Mouse (Mus musculus) midbrain, embryonic 10.5 days (tissue): ENCODE data around the gene Tceal6. TPM values are rescaled to one million over a fixed set of nuclear protein-coding genes. Genes with fewer than 3 reads are reported as not detected.
"Not testable (repeated sequence)": the region's sequence is repeated elsewhere in the genome, so short reads cannot be mapped to it uniquely, and the experiment has no call there.

Experiments
- DNase-seq: peaks from one replicate; pipeline ENCODE4 v3.0.0-alpha.2; 2017; ENCODE audit warnings: low spot score
- H3K27ac ChIP-seq: fragments of 300-500 bp; sonication (generic); replicated peaks from 2 replicates; pipeline ENCODE4 v1.5.1; 2016; ENCODE audit warnings: mild to moderate bottlenecking
- H3K27me3 ChIP-seq: fragments of 300-500 bp; sonication (generic); 2 replicates; pipeline ENCODE4 v1.6.1; 2016; ENCODE audit warnings: low read depth, mild to moderate bottlenecking; ENCODE audit not compliant: poor library complexity, severe bottlenecking
- H3K36me3 ChIP-seq: fragments of 300-500 bp; sonication (generic); 2 replicates; pipeline ENCODE4 v1.6.1; 2016; ENCODE audit warnings: mild to moderate bottlenecking, moderate library complexity
- H3K4me1 ChIP-seq: fragments of 300-500 bp; sonication (generic); 2 replicates; pipeline ENCODE4 v1.6.1; 2016
- H3K4me3 ChIP-seq: fragments of 300-500 bp; sonication (generic); 2 replicates; pipeline ENCODE4 v1.5.1; 2016; ENCODE audit warnings: mild to moderate bottlenecking, moderate library complexity
- H3K9me3 ChIP-seq: fragments of 300-500 bp; sonication (generic); replicated peaks from 2 replicates; pipeline ENCODE4 v1.6.1; 2016; ENCODE audit warnings: mild to moderate bottlenecking
- WGBS: fragments of 180-500 bp; shearing (Covaris S2); methylation state at CpG from one replicate; pipeline ENCODE4 v1.1.7; 2016; 5-methylcytosine and 5-hydroxymethylcytosine counted together
- polyA plus RNA-seq: library from polyadenylated mRNA; unstranded; fragments of >200 nt; fragmentation: Nextera tagmentation; extraction: Ambion mirVana; gene quantifications from 2 replicates; pipeline ENCODE4 v1.2.1, GENCODE M21; 2016

The Tceal6 gene
- polyA plus RNA-seq = 1.5 and 2.4 TPM in 2 replicates

DNA sequence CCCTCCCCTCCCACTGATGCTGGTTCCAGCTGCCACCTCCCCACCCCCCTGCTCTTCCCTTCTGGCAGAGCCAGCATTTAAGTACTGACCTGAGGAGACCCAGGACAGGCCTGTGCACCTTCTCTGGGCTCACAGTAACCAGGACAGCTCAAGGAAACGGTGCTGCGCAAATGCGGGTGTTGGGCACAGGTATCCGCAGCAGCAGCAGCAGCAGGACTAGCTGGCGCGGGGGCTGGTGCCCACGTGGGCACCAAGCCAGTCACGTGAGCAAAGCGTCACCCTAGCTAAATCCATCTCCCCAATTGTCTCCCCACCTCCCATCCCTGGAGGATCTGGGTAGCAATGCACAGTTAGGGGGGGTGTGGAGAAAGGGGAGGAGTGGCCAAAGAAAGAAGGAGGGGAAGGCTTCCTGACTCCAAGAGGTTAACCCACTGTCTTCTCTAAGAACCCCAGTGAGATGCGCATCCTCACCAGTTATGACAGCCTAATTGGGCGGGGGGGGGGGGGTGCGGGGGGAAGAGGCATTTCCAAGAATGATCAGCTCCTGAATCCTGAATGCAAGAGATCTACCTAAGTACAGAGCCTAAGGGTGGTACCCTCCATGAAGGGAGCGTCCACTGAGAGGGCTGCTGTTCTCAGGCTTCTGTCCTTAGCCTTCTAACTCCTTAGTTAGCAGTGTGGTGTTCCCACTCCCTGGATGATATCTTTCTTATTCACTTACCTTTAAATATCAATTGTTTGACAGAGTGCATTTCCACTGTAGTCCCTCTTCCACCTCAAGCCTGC lies at the start of gene Tceal6:
Tceal6 (minus strand) TSS at position 252 of the 786 bp plus-strand sequence.
- peaks cover 44% of the 10 kb centered on the region for H3K27me3 ChIP-seq
- peak; percentile 12 for DNase-seq
- H3K9me3 ChIP-seq = no peaks in the 10 kb centered on the region
- 23% methylated on average over 12 of the region's 13 CpGs for WGBS
- H3K4me3 ChIP-seq = peak within 1 kb of the TSS; percentile 54
- H3K36me3 ChIP-seq = no peaks in the 10 kb centered on the region
- H3K4me1 ChIP-seq = no peaks in the 10 kb centered on the region
- no peak within 1 kb of the TSS for H3K27ac ChIP-seq

DNA sequence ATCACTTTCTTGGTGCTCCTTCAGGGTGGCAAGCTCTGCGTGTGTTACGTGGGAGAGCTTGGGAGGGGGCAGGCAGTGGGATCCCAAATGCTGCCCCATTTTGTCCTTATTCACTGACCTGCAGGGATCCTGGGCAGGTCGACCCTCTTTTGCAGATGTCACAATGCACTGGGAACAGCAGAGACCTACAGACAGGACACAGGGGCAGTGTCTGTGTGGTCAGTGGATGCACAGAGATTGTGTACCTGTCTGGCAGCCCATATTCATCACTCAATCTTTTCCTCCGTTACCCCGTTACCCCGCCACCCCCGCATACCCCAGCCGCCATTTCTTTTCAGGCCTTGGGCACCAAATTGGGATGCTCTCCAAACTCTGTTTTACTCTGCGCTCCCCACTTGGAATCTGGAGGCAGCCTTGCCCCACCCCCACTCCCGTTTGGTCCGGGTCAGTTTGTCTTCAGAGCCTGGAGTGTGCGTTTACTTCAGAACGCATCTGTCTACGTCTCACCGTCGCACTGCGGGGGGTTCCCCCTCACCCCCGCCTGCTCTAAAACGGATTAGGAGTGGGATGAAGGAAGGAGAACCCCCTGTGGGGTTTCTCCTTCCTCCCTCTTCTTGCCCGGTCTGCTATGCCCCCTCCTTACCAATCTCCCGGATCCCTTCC lies 583 bp downstream of the Tceal6 start:
- WGBS = 26% methylated on average over 21 of the region's 21 CpGs
- peaks cover 52% of the 10 kb centered on the region for H3K27me3 ChIP-seq
- H3K4me3 ChIP-seq = peak overlapping the region; percentile 54
- not testable (repeated sequence) for H3K9me3 ChIP-seq, H3K36me3 ChIP-seq, H3K4me1 ChIP-seq, H3K27ac ChIP-seq
- DNase-seq = peak; percentile 11

DNA sequence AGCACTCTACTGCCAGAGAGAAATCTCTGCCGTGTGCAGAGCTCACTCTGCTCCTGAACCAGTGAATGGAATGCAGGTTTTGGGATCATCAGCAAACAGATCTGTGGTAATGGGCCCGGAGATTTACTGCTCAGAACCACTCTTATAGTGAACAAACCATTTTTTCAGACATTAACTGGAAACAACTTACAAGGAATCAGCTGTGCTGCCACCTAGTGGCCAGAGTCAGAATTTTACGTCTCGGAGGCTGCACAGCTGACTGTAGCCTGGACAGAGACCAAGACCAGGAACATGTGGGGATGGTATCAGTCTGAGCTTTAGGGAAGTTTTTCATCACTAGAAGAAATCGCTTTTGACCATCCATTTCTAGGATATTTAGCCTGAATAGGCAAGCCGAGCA lies 20.6 kb downstream of the Tceal6 start:
- not testable (repeated sequence) for DNase-seq, H3K4me3 ChIP-seq, H3K4me1 ChIP-seq, H3K36me3 ChIP-seq, H3K27ac ChIP-seq, H3K27me3 ChIP-seq, H3K9me3 ChIP-seq
- no CpG with 5 or more reads among the region's 6 CpGs for WGBS

DNA sequence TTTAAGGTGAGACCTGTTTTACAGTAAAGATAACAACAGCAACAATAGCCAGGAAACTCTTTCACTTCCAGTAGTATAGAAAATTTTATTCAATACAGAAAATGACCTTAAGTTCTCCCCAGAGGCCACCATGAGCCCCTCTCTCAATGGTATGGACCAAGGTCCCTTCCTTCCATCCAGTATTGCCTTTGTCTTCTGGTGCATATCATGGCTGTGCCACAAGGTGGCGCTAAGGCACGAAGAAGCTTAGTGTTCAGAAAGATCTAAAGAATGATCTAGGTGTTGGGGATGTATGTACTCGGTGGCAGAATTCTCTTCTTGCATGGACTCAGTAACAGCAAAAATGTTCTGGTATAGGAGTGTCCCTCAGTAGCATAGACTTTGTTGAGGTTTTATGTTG lies 21.8 kb downstream of the Tceal6 start:
- WGBS = no CpG with 5 or more reads among the region's 3 CpGs

DNA sequence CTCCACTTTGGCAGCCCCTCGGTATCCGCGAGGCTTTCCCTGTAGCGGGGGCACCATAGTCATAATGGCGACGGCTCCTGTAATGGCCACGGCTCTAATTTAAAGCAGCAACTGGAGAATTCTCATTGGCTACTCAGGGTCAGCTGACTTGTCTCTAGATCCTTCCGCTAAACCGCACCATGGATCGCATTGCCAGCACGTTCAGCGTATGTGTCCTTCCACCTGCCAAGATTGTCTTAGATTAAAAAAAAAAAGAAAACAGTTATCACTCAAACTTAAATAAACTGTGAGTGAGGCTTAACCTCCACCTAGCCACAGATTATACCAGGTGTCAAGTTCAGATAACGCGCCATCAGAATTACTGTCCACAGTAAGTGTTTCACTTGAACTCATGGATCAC lies 33.0 kb downstream of the Tceal6 start, which contains the start of gene Gm15023:
Gm15023 (minus strand) TSS at position 101 of the 400 bp plus-strand sequence.
- H3K27ac ChIP-seq, H3K4me3 ChIP-seq, DNase-seq, H3K4me1 ChIP-seq, H3K9me3 ChIP-seq, H3K36me3 ChIP-seq, H3K27me3 ChIP-seq: not testable (repeated sequence)
- WGBS = 96% methylated on average over 5 of the region's 14 CpGs

More for the DNA sequence above, 21.8 kb downstream of the Tceal6 start:
- not testable (repeated sequence) for H3K4me3 ChIP-seq, H3K27me3 ChIP-seq, H3K36me3 ChIP-seq, DNase-seq, H3K4me1 ChIP-seq, H3K9me3 ChIP-seq, H3K27ac ChIP-seq

Other genes with a start within 250 kb of the Tceal6 start
- gene Nxf2, start 245.9 kb downstream of the Tceal6 start, polyA plus RNA-seq = 0.46 and 0.57 TPM in 2 replicates
- gene Zmat1, start 201.5 kb downstream of the Tceal6 start, polyA plus RNA-seq = 4.6 and 5.4 TPM in 2 replicates
- not detected in 2 replicates for gene Gm15023, start 33.1 kb downstream of the Tceal6 start, polyA plus RNA-seq
- gene Pramel3, start 91.6 kb upstream of the Tceal6 start, polyA plus RNA-seq = 0.06 TPM in 1 of 2 replicates, not detected in the other
- not detected in 2 replicates for gene Gm5128, start 162.6 kb upstream of the Tceal6 start, polyA plus RNA-seq
- not detected in 2 replicates for gene Gm7903, start 223.1 kb upstream of the Tceal6 start, polyA plus RNA-seq